Mouse (Mus musculus): Measurements from ENCODE around the gene Lpar3.
"Not testable (repeated sequence)": the region's sequence is repeated elsewhere in the genome, so short reads cannot be mapped to it uniquely, and the experiment has no call there.

The Lpar3 gene

DNA sequence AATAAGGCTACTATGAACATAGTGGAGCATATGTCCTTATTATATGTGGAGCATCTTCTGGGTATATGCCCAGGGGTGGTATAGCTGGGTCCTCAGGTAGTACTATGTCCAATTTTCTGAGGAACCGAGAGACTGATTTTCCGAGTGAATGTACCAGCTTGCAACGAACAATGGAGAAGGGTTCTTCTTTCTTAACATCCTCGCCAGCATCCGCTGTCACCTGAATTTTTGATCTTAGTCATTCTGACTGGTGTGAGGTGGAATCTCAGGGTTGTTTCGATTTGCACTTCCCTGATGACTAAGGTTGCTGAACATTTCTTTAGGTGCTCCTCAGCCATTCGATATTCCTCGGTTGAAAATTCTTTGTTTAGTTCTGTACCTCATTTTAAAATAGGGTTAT lies 11.0 kb upstream of the Lpar3 start:
- DNase-seq (ENCODE audit: inconsistent ontology term), result not testable (repeated sequence)

DNA sequence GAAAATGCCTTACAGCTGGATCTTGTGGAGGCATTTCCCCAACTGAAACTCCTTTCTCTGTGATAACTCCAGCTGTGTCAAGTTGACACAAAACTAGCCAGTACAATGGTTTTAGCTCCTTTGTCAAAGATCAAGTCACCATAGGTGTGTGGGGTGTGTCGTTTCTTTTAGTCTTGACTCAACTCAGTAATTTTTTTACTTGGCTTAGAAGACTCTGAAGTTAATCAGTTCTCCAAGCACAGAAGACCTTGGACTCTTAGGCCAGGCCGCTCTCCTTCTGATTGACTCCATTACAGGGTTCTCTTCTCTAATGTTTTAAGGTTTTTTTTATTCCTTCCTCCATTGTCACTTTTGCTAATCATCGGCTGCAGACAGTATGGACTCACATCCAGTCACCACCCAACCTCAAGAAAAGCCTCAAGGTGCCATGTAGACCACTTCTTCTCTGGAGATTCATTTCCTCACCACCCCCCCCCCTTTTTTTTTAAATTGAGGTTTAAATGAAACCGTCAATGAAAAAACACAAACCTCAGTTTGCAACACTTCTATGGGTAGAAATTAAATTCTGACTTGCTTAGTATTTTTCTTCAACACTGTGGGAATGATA lies 9.5 kb upstream of the Lpar3 start:
- no peak for DNase-seq (ENCODE audit: inconsistent ontology term)

DNA sequence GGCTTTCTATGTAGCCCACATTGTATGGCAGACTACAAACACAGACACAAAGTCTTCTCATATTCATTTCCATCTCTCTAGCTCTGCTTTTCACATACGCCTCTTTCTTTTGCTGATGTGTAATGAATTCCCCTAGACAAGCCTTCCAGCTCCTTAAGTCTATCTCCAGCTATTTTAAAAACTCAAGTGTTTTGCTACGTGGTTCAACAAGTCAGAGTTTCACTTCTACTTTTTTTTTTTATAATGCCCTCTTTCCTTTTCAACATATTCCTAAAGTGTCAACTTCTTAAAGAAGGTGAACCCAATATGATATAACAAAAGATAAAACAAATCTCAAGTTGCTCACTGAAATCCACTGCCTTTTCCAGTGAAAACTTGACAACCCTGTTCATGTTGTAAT lies 8.8 kb upstream of the Lpar3 start:
- no peak for DNase-seq (ENCODE audit: inconsistent ontology term)

DNA sequence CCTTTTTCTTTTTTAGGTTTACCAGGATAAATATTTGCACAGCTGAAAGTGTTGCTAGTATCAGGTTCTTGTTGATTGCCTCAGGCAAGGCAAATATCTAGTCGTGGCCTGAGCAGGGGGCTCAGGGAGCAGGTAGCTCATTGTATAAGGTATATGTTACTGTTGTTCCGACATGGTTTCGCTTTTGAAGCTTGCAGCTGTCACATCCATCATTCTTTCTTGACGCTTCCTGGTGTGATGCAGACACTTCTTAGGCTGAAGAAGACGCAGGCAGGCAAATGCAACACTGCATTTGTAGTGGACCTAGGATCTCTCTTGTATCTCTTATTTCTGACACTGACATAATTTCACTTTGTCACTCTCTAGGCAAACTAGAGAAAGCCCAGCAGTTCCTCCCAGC lies 7.4 kb upstream of the Lpar3 start:
- no peak for DNase-seq (ENCODE audit: inconsistent ontology term)

DNA sequence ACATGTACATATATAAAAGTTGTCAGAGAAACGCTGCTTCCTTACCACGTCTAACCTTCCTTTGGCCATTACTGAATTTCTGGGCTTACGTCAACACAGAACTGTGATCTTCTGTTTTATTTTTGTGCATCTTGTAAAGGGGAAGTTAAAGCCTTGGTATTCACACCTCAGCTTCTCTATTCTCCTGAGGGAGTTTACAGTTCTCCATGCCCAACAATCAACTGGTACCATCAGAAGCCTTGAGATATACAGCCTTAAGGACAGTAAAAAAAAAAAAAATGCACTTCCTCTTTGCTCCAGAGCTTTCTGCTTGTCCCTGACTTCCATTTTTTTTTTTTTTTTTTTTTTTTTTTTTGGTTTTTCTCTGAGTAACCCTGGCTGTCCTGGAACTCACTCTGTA lies 4.2 kb upstream of the Lpar3 start:
- no peak for DNase-seq (ENCODE audit: inconsistent ontology term)

DNA sequence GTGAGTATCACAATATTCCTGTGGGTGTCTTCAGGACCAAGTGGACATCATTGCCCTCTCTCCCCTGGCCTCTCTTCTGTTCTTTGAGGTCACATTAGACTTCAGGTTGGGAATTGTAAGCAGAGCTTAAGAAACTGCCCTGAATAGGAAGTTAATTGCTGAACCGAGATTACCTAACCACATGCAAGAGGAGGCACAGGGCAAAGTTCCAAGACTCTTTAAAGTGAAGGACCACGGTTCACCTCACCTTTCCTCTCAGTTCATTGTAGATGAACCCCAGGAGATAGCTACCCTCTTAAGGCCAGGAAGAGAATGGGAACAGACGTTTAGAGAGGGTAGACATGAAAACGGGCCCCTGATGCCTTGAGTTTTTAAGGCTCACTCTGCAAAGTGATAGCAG lies 3.5 kb downstream of the Lpar3 start:
- DNase-seq (ENCODE audit: inconsistent ontology term), result no peak

DNA sequence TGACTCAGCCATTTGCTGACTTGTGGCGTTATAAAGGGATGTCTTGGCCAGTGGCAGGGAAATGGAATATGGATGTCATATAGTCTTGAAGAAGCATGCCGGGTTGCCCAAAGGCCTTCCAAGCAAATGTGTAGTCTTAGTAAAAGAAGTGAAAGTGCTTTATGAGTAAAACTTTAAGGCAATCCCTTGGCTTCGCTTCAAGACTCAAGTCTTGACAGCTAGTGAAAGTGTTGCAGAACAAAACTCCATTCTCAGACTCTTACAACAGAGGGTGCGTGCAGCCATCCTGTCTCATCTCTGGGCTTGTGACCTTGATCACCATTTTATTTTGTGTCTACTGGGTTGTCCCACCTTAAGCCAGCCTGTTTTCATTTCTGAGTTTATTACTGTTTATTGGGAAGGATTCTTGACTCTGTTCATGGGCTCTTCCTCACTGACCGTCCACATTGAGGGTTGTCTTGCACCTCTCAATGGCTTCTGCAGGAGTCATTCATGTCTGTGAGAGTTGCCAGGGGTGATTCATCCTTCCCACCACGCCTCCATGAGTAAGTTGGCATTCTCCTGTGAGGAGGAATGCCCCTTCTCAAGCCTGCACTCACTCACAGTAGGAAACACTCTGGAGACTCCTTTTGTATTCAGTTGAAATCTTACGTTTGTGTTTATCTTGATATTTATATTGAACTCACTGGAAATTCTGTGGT lies 4.4 kb downstream of the Lpar3 start:
- DNase-seq (ENCODE audit: inconsistent ontology term), result peak; percentile 63

DNA sequence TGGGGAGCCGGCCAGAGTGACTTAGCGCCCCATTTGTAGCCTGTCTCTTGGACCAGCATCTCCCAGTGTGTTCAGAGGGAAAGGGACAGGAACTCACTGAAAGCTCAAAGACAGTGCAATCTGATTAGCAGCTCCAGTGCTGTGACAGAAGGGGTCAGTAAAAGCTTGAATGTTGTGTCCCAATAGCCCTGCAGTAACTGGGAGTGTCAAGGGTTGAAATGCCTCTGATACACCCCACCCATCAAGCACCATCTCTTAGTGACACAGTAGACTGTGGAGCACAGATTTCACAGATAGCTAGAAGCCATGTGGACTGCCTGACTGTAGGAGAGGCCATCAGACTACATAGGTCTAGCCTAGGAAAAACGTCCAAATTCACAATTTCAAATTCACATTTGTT lies 6.7 kb downstream of the Lpar3 start:
- DNase-seq (ENCODE audit: inconsistent ontology term), result no peak

DNA sequence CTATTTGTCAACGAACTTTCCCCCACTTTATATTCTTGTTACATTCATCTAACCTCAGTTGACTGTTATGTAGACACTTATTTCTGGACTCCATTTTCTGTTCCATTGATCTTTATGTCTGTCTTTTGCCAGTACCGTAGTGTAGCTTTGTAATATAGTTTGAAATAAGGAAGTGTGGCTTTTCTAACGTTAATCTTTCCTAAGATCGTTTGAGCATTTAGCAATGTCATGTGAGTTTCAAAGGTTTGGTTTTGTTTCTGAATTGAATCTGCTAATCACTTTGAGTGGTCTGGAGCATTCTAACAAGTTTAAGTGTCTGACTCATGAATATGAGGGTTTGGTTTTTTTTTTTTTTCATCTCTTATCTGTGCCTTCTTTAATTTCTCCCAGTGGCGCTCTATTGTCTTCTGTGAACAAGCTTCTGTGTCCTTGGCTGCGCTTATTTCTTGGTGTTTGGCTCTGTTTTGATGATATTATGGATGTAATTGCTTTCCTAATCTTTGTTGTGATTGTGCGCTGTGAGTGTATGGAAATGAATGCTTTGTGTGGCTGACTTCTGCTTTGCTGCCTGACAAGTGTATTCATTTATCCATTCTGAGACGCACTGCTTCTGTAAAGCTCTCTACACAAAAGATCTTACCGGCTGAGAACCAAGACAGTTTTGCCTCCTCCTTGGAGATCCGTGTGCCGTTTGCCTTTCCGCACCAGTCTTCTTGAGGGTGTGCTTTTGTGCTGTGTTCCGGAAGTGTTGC lies 8.0 kb downstream of the Lpar3 start:
- DNase-seq (ENCODE audit: inconsistent ontology term), result no peak

DNA sequence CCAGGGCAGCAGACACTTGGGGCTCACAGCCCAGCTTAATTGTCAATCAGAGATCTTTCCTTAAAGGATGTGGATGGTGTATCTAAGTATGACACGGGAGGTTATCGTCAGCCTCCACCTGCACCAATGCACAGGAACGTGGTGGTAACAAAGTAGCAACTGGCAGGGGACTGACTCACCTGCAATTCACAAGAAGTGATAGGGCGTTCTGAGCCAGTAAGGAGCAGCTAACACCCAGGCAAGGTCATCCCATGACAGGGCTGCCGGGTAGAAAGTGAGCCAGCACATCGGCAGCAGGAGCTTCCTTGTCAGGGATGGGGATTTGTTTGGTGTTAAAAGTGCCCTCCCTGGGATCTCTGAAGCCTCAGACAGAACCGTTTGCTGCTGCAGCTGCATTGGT lies 11.9 kb downstream of the Lpar3 start:
- DNase-seq (ENCODE audit: inconsistent ontology term), result no peak

DNA sequence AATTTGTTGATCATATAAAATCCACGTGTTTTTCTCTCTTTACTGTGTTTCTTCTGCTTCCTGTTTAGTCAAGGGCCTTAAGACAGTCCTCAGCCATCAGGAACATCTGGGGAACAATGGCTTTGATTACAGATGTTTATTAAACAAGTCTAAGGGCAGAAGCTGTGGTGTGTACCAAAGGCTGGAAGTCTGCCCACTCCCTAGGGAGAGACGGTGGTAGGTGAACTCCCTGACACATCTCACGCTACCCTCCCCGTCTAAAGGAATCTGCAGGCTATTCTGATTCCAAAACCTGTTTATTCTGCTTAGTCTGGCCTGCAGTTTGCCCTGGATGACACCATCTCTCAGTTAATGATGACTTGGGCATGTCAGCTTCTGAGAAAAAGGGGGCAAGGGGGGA lies 13.0 kb downstream of the Lpar3 start:
- no peak for DNase-seq (ENCODE audit: inconsistent ontology term)

DNA sequence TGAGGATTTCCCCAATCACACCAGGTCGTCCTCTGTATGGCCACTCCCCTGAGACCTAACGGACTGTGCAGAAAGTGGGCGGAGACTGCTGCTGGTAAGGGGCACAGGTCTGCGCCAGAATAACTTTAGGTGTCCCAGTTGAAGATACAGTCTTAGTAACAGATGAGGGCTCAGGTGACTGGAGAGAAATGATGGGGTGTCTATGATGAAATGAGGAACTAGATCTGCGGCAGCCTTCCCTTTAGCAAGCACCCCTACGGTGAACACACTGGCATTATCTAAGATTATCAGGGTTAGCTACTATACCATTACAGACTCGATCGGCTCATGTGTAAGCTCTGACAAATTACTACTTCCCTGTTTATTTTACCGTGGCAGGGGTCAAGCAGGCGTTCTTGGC lies 13.8 kb downstream of the Lpar3 start:
- DNase-seq (ENCODE audit: inconsistent ontology term), result no peak

DNA sequence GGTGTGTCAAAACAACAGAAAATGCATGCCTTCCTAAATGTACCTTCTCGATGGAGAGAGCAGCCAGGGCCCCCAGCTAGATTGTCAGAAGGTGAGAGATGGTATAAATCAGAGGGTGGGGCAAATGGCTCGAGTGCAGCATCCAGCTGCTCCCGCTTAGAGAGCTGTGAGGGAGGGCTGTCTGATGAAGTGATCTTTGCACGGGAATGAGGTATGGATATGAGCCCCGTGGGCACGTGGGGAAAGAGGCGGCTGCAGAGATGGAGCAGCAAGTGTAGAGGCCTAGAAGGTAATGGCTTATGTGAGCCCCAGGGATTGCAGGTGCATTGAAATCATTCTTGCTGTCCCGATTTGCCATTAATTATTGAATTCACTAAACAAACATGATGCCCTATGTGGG lies 15.5 kb downstream of the Lpar3 start:
- no peak for DNase-seq (ENCODE audit: inconsistent ontology term)

DNA sequence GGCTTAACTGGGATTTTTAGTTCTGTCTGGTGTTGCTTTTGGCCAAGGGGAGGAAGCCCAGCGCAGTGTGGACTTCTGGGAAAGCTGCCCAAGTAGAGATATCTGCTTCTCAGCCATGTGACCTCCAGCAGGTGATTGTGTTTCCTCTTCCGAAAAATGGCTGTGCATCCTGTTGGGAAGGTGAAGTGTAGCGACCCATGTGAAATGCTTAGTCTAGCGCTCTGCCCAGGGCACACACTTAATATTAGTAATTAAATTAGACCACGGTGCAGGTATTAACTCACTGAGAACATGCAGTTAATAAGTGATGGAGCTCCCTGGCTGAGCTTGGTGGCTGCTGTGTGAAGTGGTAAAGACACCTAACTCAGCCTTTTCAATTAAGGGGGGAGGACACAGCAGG lies 16.9 kb downstream of the Lpar3 start:
- DNase-seq (ENCODE audit: inconsistent ontology term), result no peak

DNA sequence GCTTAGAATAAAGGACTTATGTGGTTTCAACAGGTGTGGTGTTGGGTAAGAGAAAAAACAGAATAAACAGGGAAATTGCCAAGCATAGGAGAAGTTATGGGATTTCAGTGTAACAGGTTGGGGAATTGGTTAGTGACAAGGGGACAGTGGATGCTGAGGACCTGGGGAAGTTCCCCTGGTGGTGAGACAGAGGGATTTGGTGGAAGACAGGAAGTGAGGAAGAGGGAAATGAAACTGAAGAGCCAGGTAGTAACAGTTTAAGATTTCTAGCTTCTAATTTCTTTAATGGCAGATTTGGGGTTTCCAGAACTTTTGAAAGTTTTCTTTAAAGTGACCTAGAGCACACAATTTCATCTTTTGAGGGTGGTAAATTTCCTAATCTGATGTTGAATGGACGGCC lies 23.9 kb downstream of the Lpar3 start:
- DNase-seq (ENCODE audit: inconsistent ontology term), result no peak

DNA sequence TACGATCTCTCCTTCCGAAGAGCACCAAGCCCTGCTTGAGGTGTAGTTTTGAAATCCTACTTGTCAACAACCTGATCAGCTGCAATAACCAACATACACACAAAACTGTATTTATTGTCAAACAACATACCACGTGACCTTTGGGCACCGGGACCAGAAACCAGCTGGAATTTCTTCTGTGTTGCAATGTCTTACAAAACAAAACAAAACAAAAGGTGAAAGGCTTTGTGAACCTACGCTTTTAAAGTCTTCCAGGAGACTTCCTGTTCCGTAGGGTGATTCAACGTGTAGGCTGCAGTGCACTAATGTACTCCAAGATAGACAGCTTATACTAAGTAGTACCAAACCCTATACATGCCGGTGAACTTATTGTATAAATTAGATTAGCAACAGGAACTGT lies 25.8 kb downstream of the Lpar3 start:
- DNase-seq (ENCODE audit: inconsistent ontology term), result no peak

DNA sequence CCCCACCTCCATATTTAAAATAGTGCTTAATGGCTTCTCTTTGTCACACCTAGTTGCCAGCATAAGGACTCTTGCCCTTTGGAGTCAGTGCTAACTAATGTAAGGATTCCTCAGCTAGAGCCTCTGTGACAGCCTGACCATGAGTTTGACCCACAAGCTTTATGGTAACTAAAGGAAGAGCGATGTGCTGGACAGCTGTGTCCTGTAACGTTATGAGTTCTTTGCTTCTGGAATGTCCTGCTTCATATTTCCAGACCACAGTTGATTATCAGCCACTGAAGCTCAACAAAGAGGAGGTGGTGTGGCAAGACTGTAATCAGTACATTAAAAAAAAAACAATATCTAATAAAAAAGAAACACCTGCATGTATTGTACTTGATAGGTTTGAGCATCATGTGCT lies 26.2 kb downstream of the Lpar3 start:
- no peak for DNase-seq (ENCODE audit: inconsistent ontology term)

DNA sequence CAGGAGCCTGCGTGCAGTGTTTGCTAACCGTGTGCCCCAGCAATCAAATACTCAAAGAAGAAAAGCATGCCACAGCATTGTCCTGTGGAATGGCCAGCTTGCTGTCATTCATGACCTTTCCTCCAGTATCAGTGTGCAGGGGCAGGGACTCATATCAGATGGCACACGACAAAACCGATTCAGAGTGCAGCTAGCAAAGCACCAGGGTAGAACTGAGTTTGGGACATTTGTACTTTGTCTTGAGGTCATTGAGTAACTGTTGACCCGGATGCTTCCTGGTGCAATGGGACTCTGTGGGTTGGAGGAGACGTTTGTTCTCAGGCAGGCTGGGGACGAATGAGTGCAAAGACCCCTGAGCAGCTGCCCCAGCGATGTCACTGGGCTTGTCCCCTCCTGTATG lies 29.1 kb downstream of the Lpar3 start:
- no peak for DNase-seq (ENCODE audit: inconsistent ontology term)

DNA sequence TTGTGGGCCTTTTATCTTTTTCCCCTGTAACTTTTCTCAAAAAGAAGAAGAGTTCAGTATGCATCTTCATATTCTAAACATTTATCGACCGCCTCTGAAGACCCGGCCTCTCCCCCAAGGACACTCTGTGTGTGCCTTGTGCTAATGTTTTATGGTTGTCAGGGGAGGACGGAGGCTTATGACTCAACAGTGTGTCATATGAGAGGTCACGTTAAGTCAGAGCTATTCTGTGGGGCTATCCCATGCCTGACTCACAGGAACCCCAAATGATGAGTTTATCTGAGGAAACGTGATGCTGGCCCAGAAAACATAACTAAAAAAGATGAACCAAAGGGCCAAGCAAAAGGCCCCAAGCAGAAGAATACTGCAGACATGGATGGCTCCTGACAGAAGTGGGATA lies 31.0 kb downstream of the Lpar3 start:
- peak; percentile 2 for DNase-seq (ENCODE audit: inconsistent ontology term)

DNA sequence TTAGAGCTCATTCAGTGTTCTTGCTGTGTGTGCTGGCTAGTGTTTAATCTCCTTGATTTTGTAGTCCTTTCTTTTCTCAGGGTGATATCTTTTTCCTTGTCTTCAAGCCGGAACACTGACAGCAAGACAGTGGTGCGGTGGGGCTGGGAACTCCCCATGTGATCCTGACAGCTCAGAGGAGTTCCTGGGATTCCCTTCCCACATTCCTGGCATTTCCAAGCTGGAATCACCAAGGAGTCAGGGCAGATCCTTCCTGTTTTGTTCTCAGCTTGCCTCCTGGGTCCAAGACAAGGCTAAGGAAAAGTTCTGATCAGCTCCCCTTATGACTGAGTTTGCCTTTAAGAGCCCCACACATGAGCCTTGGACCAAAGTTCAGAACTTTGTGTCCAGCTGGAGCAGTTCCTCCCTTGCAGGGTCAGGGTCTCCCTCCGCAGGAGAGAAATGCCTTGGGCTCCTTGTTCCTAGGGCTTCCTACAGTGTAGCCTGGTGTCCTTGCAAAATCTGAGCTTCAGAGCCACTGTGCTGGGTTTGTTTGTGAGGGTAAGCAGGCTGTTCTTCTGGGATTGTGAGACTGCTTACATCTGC lies 33.1 kb downstream of the Lpar3 start:
- DNase-seq (ENCODE audit: inconsistent ontology term), result peak; percentile 6

DNA sequence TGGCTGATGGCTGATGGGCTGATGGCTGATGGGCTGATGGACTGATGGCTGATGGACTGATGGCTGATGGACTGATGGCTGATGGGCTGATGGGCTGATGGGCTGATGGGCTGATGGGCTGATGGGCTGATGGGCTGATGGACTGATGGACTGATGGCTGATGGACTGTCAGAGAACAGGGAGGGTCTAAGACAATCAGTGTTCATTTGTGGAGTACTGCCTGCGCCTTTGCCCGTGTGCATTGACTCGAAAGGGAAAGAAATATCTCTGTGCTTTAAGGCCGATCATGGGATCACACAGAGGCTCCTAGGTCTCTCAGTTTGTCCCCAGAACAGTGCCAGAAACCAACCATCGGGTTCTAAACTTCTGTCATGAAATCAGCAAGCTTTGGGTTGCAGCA lies 34.4 kb downstream of the Lpar3 start:
- DNase-seq (ENCODE audit: inconsistent ontology term), result no peak

DNA sequence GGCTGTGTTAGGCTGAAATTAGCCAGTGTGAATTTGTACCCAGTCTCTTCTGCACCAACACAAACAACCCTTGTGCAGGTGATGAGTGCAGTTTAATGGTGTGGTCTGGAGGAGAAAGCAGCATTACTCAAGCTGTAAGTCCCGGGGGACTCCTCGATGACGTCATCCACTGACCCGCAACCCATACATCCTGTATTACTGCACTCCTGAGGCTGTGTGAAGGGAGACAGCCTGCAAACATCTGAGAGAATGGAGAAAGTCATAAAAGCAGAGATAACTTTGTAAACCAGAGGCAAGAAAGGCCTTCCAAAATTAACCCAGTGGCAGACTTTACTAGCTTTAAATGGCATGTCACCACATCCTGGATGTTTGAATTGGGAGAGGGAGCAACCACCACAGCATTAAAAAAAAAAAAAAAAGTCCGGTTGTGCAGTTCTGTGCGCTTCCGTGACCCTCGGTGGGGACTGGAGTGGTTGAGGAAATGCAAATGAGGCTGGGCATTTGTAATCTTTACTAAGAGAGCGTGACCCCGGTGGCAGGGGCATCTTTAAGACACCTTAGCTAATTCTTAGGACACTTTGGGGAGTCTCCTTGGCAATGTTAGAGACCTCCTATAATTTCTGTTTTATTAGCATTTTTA lies 36.8 kb downstream of the Lpar3 start:
- no peak for DNase-seq (ENCODE audit: inconsistent ontology term)

Measured in Muller cell, postnatal 12 days (primary cell).